Mouse (Mus musculus) thymus, adult 2 months (tissue): Measurements from ENCODE around the gene Rab6b. TPM values are rescaled to one million over a fixed set of nuclear protein-coding genes. Genes with fewer than 3 reads are reported as not detected.
"Not testable (repeated sequence)": the region's sequence is repeated elsewhere in the genome, so short reads cannot be mapped to it uniquely, and the experiment has no call there.

Source experiments
- DNase-seq: peaks from one replicate; pipeline ENCODE4 v3.0.0; 2021
- H3K27ac ChIP-seq: fragments of 200-500 bp; 2 replicates; pipeline ENCODE4 v1.5.1; 2012; ENCODE audit warnings: low read length, control low read depth; ENCODE audit not compliant: control insufficient read depth, insufficient read depth
- H3K27me3 ChIP-seq: fragments of 200-500 bp; 2 replicates; pipeline ENCODE4 v1.6.1; 2012; ENCODE audit warnings: mild to moderate bottlenecking, low read length, moderate library complexity, mixed read lengths; ENCODE audit not compliant: control insufficient read depth, insufficient read depth
- H3K36me3 ChIP-seq: fragments of 200-500 bp; 2 replicates; pipeline ENCODE4 v1.6.1; 2012; ENCODE audit warnings: mild to moderate bottlenecking, low read length, moderate library complexity; ENCODE audit not compliant: control insufficient read depth, insufficient read depth
- H3K4me1 ChIP-seq: fragments of 200-500 bp; replicated peaks from 2 replicates; pipeline ENCODE4 v1.6.1; 2012; ENCODE audit warnings: low read length; ENCODE audit not compliant: control insufficient read depth, insufficient read depth
- H3K4me3 ChIP-seq: fragments of 200-500 bp; 2 replicates; pipeline ENCODE4 v1.5.1; 2012; ENCODE audit warnings: mild to moderate bottlenecking, low read length, control low read depth, moderate library complexity; ENCODE audit not compliant: control insufficient read depth, insufficient read depth
- CTCF ChIP-seq: fragments of 200-500 bp; IDR thresholded peaks from 2 replicates; pipeline ENCODE4 v1.5.1; 2012; ENCODE audit warnings: mild to moderate bottlenecking, control low read depth, low read length, moderate library complexity, borderline replicate concordance; ENCODE audit not compliant: control insufficient read depth, poor library complexity, insufficient read depth; ENCODE audit errors: extremely low read depth
- POLR2A ChIP-seq: fragments of 200-500 bp; IDR thresholded peaks from 2 replicates; pipeline ENCODE4 v1.6.1; 2012; ENCODE audit warnings: mild to moderate bottlenecking, low read length, control low read depth, moderate library complexity; ENCODE audit not compliant: control insufficient read depth, poor library complexity, insufficient read depth; ENCODE audit errors: extremely low read depth
- WGBS: fragments of 180-500 bp; shearing (Covaris S2); methylation state at CpG from one replicate; pipeline ENCODE4 v1.1.7; 2018; 5-methylcytosine and 5-hydroxymethylcytosine counted together
- polyA plus RNA-seq: library from polyadenylated mRNA; depleted of rRNA; stranded (reverse); fragments of >200 nt; gene quantifications from 2 replicates; pipeline ENCODE4 v1.2.3, GENCODE M21; 2012

Rab6b gene
- polyA plus RNA-seq, 1 experiment, result 4.7 TPM

DNA sequence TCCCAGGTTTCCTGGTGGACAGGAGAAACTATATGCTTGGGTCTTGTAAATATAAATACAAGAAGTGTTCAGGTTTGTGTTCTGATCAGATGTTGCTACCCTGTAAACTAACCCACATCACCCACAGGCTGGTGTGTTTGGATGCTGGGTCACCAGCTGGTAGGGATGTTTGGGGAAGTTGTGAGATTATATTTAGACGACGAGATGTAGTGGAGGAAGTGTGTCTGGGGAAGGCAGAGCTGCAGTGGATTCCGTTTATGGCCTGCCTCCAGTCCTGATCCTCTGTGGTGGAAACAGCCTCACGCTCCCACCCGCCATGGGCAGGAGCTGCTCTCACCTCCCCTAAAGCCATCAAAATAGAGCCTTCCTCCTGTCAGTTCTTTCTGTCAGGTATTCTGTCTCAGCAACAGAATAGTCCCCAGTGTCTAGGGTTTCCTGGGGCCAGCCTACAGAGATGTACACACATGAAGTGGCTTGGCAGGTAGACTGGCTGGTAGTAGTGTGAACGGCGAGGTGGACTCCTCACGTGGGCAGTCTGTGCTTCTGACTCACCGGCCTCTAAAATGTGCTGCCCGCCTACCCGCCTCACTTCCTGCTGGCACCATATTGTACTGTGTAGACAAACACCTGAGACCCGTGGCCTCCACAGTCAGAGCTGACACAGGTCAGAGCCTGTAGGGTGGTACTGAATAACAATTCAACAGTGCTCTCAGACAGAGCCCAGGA lies 37.6 kb downstream of the Rab6b start:
- Histone ChIP-seq H3K36me3 (no peaks in the 10 kb centered on the region), H3K27me3 (no peaks in the 10 kb centered on the region), H3K27ac (no peak overlapping the region), H3K4me3 (no peak overlapping the region), H3K4me1 (no peaks in the 10 kb centered on the region)
- no peak for DNase-seq
- TF ChIP-seq CTCF (no peak), POLR2A (no peak)
- WGBS, result 50% methylated on average over 12 of the region's 12 CpGs

DNA sequence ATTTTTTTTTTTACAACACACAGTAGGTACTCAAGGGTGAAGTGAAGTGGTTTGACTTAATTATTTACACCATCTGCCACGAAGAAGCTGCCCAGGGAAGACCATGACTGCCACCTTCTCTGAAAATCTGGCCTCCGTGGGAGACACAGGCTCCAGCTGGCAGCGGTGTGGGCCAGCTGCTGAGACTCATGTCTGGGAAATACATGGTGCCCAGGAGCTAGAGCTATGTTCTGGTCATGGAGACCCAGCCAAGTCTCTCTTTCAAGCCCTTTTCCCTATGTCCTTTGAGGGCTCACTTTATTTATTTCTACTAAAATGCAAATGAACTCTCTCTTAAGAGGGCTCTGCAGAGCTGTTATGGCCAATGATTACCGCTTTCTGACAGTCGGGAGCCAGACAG lies 41.7 kb downstream of the Rab6b start:
- WGBS, result 90% methylated on average over 5 of the region's 5 CpGs

DNA sequence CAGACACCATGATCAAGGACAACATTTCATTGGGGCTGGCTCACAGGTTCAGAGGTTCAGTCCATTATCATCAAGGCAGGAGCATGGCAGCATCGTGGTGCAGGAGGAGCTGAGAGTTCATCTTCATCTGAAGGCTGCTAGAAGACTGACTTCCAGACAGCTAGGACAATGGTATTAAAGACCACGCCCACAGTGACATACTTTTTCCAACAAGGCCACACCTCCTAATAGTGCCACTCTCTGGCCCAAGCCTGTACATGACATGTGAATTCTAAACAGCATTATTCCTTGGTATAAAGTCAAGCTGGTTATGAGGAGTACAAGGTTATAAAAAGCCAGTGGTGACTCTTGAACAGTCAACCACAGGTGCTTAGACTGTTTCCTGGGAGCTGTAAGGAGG lies 43.0 kb downstream of the Rab6b start:
- TF ChIP-seq CTCF (no peak), POLR2A (no peak)
- no peak overlapping the region for H3K27ac ChIP-seq
- no peak overlapping the region for H3K4me3 ChIP-seq
- no peaks in the 10 kb centered on the region for H3K27me3 ChIP-seq
- no peak for DNase-seq
- WGBS, result 88% methylated on average over 2 of the region's 2 CpGs
- no peaks in the 10 kb centered on the region for H3K4me1 ChIP-seq
- H3K36me3 ChIP-seq, result no peaks in the 10 kb centered on the region

More for the DNA sequence above, 41.7 kb downstream of the Rab6b start:
- H3K36me3 ChIP-seq, result no peaks in the 10 kb centered on the region
- no peaks in the 10 kb centered on the region for H3K27me3 ChIP-seq
- no peak overlapping the region for H3K27ac ChIP-seq
- H3K4me1 ChIP-seq, result no peaks in the 10 kb centered on the region
- TF ChIP-seq POLR2A (no peak), CTCF (no peak)
- no peak overlapping the region for H3K4me3 ChIP-seq
- no peak for DNase-seq

DNA sequence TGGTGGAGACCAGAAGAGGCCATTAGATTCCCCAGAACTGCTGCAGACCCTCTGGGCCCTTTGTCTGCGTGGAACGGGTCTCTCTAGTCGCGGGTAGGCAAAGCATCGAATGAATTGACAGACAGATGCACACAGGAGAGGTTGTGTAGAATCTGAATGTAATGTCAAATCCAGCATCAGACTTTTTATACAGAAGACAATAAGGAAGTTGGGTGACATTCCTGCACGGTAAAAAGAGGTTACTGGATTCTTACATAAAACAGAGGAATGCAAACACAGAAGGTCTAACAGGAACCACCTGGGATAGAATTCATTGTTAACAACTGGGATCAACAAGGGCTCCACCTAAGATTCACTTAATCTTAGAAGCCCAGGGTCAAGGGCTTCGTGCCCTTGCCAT lies 43.6 kb downstream of the Rab6b start:
- not testable (repeated sequence) for H3K4me1 ChIP-seq, H3K27ac ChIP-seq, H3K4me3 ChIP-seq, DNase-seq, H3K36me3 ChIP-seq, H3K27me3 ChIP-seq
- 95% methylated on average over 7 of the region's 7 CpGs for WGBS

DNA sequence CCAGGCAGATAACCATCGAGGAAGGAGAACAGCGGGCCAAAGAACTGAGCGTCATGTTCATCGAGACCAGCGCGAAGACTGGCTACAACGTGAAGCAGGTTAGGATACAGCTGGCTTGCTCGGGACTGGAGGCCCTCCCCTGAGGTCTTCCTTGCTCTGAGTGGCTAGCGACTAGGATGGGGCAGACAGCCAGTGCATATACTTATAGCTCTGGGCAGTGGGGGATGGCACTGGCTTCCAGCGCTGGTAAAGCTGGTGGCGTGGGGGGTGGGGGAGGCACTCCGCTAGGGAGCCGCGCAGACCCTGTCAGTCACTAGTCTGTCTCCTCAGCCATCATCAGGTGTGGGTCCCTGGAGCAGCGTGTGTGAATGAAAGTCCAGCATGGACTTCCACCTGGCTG lies 52.2 kb downstream of the Rab6b start:
- Histone ChIP-seq H3K4me3 (no peak overlapping the region), H3K36me3 (no peaks in the 10 kb centered on the region), H3K27ac (no peak overlapping the region), H3K4me1 (no peaks in the 10 kb centered on the region), H3K27me3 (no peaks in the 10 kb centered on the region)
- 93% methylated on average over 15 of the region's 15 CpGs for WGBS
- TF ChIP-seq CTCF (no peak), POLR2A (no peak)
- DNase-seq, result no peak

DNA sequence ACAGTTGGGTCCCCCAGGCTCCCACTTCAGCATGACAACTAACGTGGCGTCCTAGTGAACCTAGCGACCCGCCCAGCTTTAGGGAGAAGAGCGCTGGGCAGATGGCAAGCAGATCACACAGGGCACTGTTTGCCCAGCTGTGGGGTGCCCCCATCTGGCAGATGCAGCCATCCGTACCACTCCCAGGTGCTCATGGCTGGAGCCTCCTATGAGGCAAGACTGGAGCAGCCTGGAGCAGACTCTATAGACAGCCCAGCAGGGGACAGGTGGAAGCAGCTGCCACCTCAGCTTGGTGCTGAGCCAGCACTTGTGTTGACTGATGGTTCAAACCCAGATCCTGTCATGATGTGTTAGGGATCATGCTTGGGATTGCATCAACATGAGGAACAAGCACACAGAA lies 56.5 kb downstream of the Rab6b start:
- WGBS, result 85% methylated on average over 6 of the region's 6 CpGs
- TF ChIP-seq POLR2A, result no peak
- no peak overlapping the region for H3K4me3 ChIP-seq

DNA sequence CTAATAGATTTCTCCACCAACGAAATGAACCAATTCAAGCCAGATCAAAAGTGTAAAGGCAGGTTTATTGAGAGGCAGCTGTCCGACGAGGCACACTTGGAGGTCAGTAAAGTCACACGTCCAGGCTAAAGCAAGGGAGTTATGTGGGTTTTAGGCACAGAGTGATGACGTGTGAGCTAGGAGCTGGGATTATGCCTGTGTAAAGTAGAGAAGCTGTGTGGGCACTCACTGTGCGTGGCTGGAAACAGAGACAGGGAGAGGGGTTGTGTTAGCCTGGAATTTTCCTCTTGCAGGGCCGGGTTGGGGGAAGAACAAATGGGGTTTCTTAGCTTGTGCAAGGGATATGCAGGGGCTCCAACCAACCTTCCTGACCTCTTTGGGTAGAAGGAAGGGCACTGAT lies 57.2 kb downstream of the Rab6b start:
- no peaks in the 10 kb centered on the region for H3K27me3 ChIP-seq
- 95% methylated on average over 7 of the region's 7 CpGs for WGBS
- no peak for TF ChIP-seq CTCF
- TF ChIP-seq POLR2A, result no peak
- H3K27ac ChIP-seq, result no peak overlapping the region
- no peaks in the 10 kb centered on the region for H3K36me3 ChIP-seq
- no peaks in the 10 kb centered on the region for H3K4me1 ChIP-seq
- no peak for DNase-seq
- no peak overlapping the region for H3K4me3 ChIP-seq

More for the DNA sequence above, 56.5 kb downstream of the Rab6b start:
- Histone ChIP-seq H3K4me1 (no peaks in the 10 kb centered on the region), H3K36me3 (no peaks in the 10 kb centered on the region), H3K27ac (no peak overlapping the region), H3K27me3 (no peaks in the 10 kb centered on the region)
- DNase-seq, result no peak
